Mouse (Mus musculus) hindbrain, postnatal 0 days (tissue): ENCODE measurements around the gene Cphx1. TPM values are rescaled to one million over a fixed set of nuclear protein-coding genes. Genes with fewer than 3 reads are reported as not detected.
A peak's percentile ranks its signal among the peaks of the same experiment; 100 is the strongest.
"Not testable (repeated sequence)": the region's sequence is repeated elsewhere in the genome, so short reads cannot be mapped to it uniquely, and the experiment has no call there.

Source experiments
- ATAC-seq: fragments of 200-750 bp; cut with Nextera tagmentation; 2 replicates; pipeline ENCODE4 v1.8.0; 2017; ENCODE audit warnings: mild to moderate bottlenecking, moderate TSS enrichment, moderate library complexity
- DNase-seq: peaks from one replicate; pipeline ENCODE4 v3.0.0-alpha.2; 2015; ENCODE audit warnings: low spot score
- H3K27ac ChIP-seq: fragments of 300-500 bp; sonication (generic); 2 replicates; pipeline ENCODE4 v1.5.1; 2014; ENCODE audit warnings: mild to moderate bottlenecking
- H3K27me3 ChIP-seq: fragments of 300-500 bp; sonication (generic); 2 replicates; pipeline ENCODE4 v1.6.1; 2014; ENCODE audit warnings: low read length, mixed read lengths; ENCODE audit not compliant: insufficient read depth
- H3K36me3 ChIP-seq: fragments of 300-500 bp; sonication (generic); 2 replicates; pipeline ENCODE4 v1.6.1; 2014; ENCODE audit warnings: low read length, mixed read lengths; ENCODE audit not compliant: insufficient read depth
- H3K4me1 ChIP-seq: fragments of 300-500 bp; sonication (generic); 2 replicates; pipeline ENCODE4 v1.6.1; 2014; ENCODE audit warnings: antibody characterized with exemption, low read length, mixed read lengths; ENCODE audit not compliant: insufficient read depth
- H3K4me2 ChIP-seq: fragments of 300-500 bp; sonication (generic); 2 replicates; pipeline ENCODE4 v1.6.1; 2014; ENCODE audit warnings: low read depth, mild to moderate bottlenecking, low read length, moderate library complexity, mixed read lengths
- H3K4me3 ChIP-seq: fragments of 300-500 bp; sonication (generic); 2 replicates; pipeline ENCODE4 v1.5.1; 2014; ENCODE audit warnings: low read length
- H3K9ac ChIP-seq: fragments of 300-500 bp; sonication (generic); replicated peaks from 2 replicates; pipeline ENCODE4 v1.6.1; 2014; ENCODE audit warnings: mild to moderate bottlenecking, low read length, moderate library complexity, mixed read lengths
- H3K9me3 ChIP-seq: fragments of 300-500 bp; sonication (generic); 2 replicates; pipeline ENCODE4 v1.6.1; 2016; ENCODE audit warnings: low read length, mixed read lengths
- WGBS: fragments of 180-500 bp; shearing (Covaris S2); extraction: QIAGEN DNeasy Blood & Tissue Kit; methylation state at CpG from one replicate; pipeline ENCODE4 v1.1.7; 2014; 5-methylcytosine and 5-hydroxymethylcytosine counted together
- polyA plus RNA-seq: library from polyadenylated mRNA; unstranded; fragments of >200 nt; fragmentation: Nextera tagmentation; extraction: Ambion mirVana; gene quantifications from 2 replicates; pipeline ENCODE4 v1.2.1, GENCODE M21; 2015
- total RNA-seq: library from RNA; depleted of rRNA; stranded (reverse); fragments of >200 nt; gene quantifications from 2 replicates; pipeline ENCODE4 v1.2.3, GENCODE M21; 2014; rRNA removed

The Cphx1 gene
- total and polyA plus RNA-seq, 2 experiments from 2014 or later = not detected

GRCm38 (mm10) chr14:25936867-25937630 is 1.1 kb upstream of the Cphx1 start:
- not testable (repeated sequence) for ATAC-seq, H3K9me3 ChIP-seq, H3K9ac ChIP-seq, H3K4me2 ChIP-seq, H3K36me3 ChIP-seq, H3K27ac ChIP-seq, DNase-seq, H3K4me3 ChIP-seq, H3K4me1 ChIP-seq, H3K27me3 ChIP-seq
- no CpG with 5 or more reads among the region's 5 CpGs for WGBS

GRCm38 (mm10) chr14:25957861-25958260 is 19.8 kb downstream of the Cphx1 start:
- not testable (repeated sequence) for H3K9me3 ChIP-seq, H3K27ac ChIP-seq, H3K27me3 ChIP-seq, H3K4me2 ChIP-seq, H3K4me1 ChIP-seq, H3K4me3 ChIP-seq, ATAC-seq, H3K36me3 ChIP-seq, DNase-seq, H3K9ac ChIP-seq
- WGBS = no CpG with 5 or more reads among the region's 3 CpGs

- H3K4me1 ChIP-seq, H3K36me3 ChIP-seq, H3K9me3 ChIP-seq, DNase-seq, H3K4me3 ChIP-seq, H3K27me3 ChIP-seq, H3K9ac ChIP-seq: not testable (repeated sequence)
- ATAC-seq = peak; percentile 95
- Histone ChIP-seq H3K27ac (peak within 1 kb of the TSS; percentile 82), H3K4me2 (peak within 1 kb of the TSS; percentile 31; the same call in 1 of the 2 replicates)
- no CpG with 5 or more reads among the region's 25 CpGs for WGBS
Measured at GRCm38 (mm10) chr14:25978371-25979241, 40.5 kb downstream of the Cphx1 start, which contains the start of gene Duxbl1. Gene Duxbl1 (plus strand): TSS chr14:25978577.

GRCm38 (mm10) chr14:25979242-25979941 is 41.3 kb downstream of the Cphx1 start:
- ATAC-seq = peak; percentile 44; the same call in 1 of the 2 replicates
- Histone ChIP-seq H3K27ac (peak overlapping the region; percentile 82), H3K4me2 (peak overlapping the region; percentile 31; the same call in 1 of the 2 replicates)
- 2% methylated on average over 6 of the region's 13 CpGs for WGBS
- not testable (repeated sequence) for H3K9me3 ChIP-seq, DNase-seq, H3K27me3 ChIP-seq, H3K4me3 ChIP-seq, H3K4me1 ChIP-seq, H3K36me3 ChIP-seq, H3K9ac ChIP-seq

- not testable (repeated sequence) for H3K36me3 ChIP-seq, H3K9ac ChIP-seq, H3K4me3 ChIP-seq, H3K9me3 ChIP-seq, H3K27me3 ChIP-seq, H3K4me2 ChIP-seq, ATAC-seq, DNase-seq, H3K27ac ChIP-seq, H3K4me1 ChIP-seq
- WGBS = 63% methylated on average over 6 of the region's 9 CpGs
Measured at GRCm38 (mm10) chr14:25981880-25982279, 43.8 kb downstream of the Cphx1 start.

Other genes starting within 250 kb of the Cphx1 start
- gene Ppif, start 244.2 kb upstream of the Cphx1 start, total RNA-seq = 55.3 and 55.4 TPM in 2 replicates
- gene Ppif, start 244.2 kb upstream of the Cphx1 start, polyA plus RNA-seq = 46.1 and 46.7 TPM in 2 replicates
- gene Zcchc24, start 169.3 kb upstream of the Cphx1 start, total RNA-seq = 34.4 and 39.3 TPM in 2 replicates
- 19.7 and 20.4 TPM in 2 replicates for gene Zcchc24, start 169.3 kb upstream of the Cphx1 start, polyA plus RNA-seq
- 3.7 and 4.2 TPM in 2 replicates for gene Anxa11, start 96.1 kb upstream of the Cphx1 start, total RNA-seq
- gene Anxa11, start 96.1 kb upstream of the Cphx1 start, polyA plus RNA-seq = 4.5 and 4.9 TPM in 2 replicates
- gene Plac9a, start 35.2 kb upstream of the Cphx1 start, total RNA-seq = 2.0 TPM in 1 of 2 replicates, not detected in the other
- gene Plac9a, start 35.2 kb upstream of the Cphx1 start, polyA plus RNA-seq = 0.41 TPM in 1 of 2 replicates, not detected in the other
- 8.3 and 8.6 TPM in 2 replicates for gene Tmem254a, start 10.6 kb upstream of the Cphx1 start, total RNA-seq
- gene Tmem254a, start 10.6 kb upstream of the Cphx1 start, polyA plus RNA-seq = 5.0 and 9.1 TPM in 2 replicates
- gene Duxbl1, start 40.3 kb downstream of the Cphx1 start, total RNA-seq = 1.2 and 2.1 TPM in 2 replicates
- 1.9 and 2.1 TPM in 2 replicates for gene Duxbl1, start 40.3 kb downstream of the Cphx1 start, polyA plus RNA-seq
- gene Gm9780, start 104.4 kb downstream of the Cphx1 start, total RNA-seq = 32.6 and 35.0 TPM in 2 replicates
- gene Gm9780, start 104.4 kb downstream of the Cphx1 start, polyA plus RNA-seq = 16.2 and 19.4 TPM in 2 replicates
- 31.1 and 35.8 TPM in 2 replicates for gene Tmem254c, start 129.1 kb downstream of the Cphx1 start, total RNA-seq
- 45.4 and 49.7 TPM in 2 replicates for gene Tmem254c, start 129.1 kb downstream of the Cphx1 start, polyA plus RNA-seq
- gene Cphx2, start 143.2 kb downstream of the Cphx1 start, total RNA-seq = 1.3 TPM in 1 of 2 replicates, not detected in the other
- gene Cphx2, start 143.2 kb downstream of the Cphx1 start, polyA plus RNA-seq = not detected in 2 replicates
- gene Cphx3, start 144.0 kb downstream of the Cphx1 start, total RNA-seq = not detected in 2 replicates
- gene Cphx3, start 144.0 kb downstream of the Cphx1 start, polyA plus RNA-seq = not detected in 2 replicates
- 1.8 and 4.3 TPM in 2 replicates for gene Duxbl2, start 180.0 kb downstream of the Cphx1 start, total RNA-seq
- not detected in 2 replicates for gene Duxbl2, start 180.0 kb downstream of the Cphx1 start, polyA plus RNA-seq
- gene Plac9b, start 244.2 kb downstream of the Cphx1 start, total RNA-seq = 6.3 and 7.4 TPM in 2 replicates
- 14.1 and 16.0 TPM in 2 replicates for gene Plac9b, start 244.2 kb downstream of the Cphx1 start, polyA plus RNA-seq